Mouse (Mus musculus): ENCODE measurements around the gene Kcnip2. TPM values are rescaled to one million over a fixed set of nuclear protein-coding genes. Genes with fewer than 3 reads are reported as not detected.

The Kcnip2 gene
- 25.3 and 82.7 TPM in 2 replicates for polyA plus RNA-seq (2021; fragmentation: Nextera tagmentation)
- long read RNA-seq, experiment 1, transcript Kcnip2-209 (10 exons, 2,395 nt): major isoform, 74 of 158 reads
- long read RNA-seq, experiment 1, transcript Kcnip2-208 (8 exons, 693 nt): minor isoform, 5 of 158 reads
- long read RNA-seq, experiment 1, transcript Kcnip2-202 (9 exons, 2,302 nt): minor isoform, 6 of 158 reads
- long read RNA-seq, experiment 1, partial matches to known transcripts: 27 of 158 reads
- long read RNA-seq, experiment 1, other reads (novel, unspliced or antisense): 43 of 158 reads
- long read RNA-seq, experiment 2, transcript Kcnip2-209 (10 exons, 2,395 nt): major isoform, 8 of 55 reads
- long read RNA-seq, experiment 2, partial matches to known transcripts: 13 of 55 reads
- long read RNA-seq, experiment 2, other reads (novel, unspliced or antisense): 32 of 55 reads

DNA sequence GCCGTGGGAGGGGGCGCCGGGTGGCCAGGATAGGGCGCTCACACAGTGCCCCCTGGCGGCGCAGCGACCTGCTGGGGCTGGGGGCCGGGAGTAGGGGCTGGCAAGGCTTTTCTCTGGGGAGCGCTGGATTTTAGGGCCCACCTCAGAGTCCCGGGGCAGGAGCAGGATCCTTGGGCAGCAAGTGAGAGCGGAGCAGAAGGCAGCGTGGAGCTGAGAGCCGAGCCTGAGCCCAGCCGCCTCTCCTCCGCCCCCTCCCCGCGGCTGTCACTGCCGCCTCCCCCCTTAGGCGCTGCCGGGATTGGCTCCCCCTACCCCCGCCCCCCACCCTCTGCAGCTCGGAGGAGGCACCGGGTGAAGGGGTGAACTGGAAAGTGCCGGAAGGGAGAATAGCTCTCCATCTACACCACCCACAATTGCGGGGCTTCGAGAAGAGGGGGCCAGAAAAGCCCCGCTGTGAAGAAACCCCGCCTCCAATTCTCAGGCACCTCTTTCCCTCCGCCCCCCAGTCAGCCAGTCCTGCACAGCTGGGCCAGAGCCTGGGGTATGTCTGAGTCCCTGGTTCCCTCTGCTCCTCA is at the start of gene Kcnip2:
Gene Kcnip2 (minus strand): TSS at position 231 of the 575 bp plus-strand sequence.

DNA sequence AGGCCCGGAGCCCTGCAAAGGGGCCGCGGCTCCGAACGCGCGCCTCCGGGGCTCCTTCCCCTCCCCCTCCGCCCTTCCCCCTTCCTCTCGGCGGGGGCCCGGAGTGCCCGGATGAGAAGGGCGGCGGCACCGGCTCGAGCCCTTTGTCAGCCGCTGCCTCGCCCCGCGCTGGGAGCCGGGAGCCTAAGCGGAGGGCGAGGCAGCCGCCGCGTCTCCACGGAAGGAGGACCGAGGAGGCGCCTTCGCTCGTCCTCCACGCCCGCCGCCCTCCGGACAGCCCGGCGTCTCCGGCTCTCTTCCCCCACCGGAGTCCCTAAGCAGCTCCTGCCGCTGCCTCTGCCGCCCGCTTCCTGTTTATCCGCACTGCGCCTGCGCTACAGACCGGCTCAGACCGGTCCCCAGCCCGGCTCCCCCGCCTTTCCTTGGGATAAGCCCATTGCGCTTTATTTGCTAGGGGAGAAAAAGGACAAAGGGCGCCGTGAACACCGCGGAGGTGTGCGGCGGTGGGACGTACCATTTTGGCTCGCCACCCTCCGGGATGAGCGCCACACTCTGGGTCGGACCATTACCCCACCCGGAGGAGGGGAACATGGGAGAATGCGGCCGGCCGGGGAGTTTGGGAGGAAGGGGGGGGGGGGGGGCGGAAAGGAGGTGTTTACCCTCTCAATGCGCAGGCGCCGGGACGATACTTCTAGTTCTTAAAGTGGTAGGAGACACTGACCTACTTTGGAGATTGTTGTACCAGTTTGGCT is 32.5 kb downstream of the Kcnip2 start, which contains the start of gene Mgea5:
Gene Mgea5 (minus strand): TSS at position 657 of the 752 bp plus-strand sequence.

DNA sequence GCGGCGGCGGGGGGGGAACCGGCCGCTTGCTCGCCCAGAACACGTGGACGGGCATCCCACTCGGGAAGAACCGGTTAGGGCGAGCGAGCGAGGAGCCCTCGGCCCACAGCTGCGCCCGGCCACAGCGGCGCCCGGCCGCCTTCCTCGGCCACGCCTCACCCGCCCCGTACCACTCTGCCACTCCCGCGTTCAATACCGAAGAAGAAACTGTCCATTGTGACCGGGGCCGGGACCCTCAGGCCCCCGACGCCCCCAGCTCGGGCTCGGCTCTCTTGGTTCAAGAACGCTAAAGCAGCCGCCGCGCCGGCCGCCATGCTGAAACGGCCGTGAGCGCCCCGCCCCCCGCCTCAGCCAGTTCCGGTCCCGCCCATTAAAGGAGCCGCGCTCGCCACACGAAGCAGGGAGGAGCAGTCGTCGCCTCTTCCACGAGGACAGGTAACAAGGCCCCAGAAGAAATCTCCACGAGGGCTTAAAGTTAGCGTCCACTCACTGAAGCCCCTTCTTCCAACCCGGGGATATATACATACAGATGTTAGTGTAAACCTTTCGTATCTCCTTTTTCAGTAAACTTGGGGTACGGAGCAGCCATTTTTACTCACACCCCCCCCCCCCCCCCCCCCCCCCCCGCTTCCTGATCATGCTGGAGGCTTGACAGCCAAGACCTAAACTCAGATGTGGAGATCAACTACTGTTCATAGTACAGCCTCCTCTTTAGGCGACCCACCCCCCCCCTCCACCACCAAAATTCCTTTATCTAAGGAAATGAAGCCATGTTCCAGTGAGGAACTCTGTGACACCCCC is 66.4 kb downstream of the Kcnip2 start, which contains the start of gene Npm3:
Gene Npm3 (minus strand): TSS at position 349 of the 801 bp plus-strand sequence.

GRCm38 (mm10) chr19:45742218-45742983 is 73.5 kb downstream of the Kcnip2 start, which contains the start of gene Fgf8:
Gene Fgf8, minus strand, starts transcription at chr19:45742915.

Other genes starting within 250 kb of the Kcnip2 start
- gene Fbxw4, start 155.7 kb downstream of the Kcnip2 start, polyA plus RNA-seq (2021; fragmentation: Nextera tagmentation): 7.8 and 8.6 TPM in 2 replicates
- gene Fgf8, start 73.1 kb downstream of the Kcnip2 start, polyA plus RNA-seq (2021; fragmentation: Nextera tagmentation): not detected in 2 replicates
- gene Npm3, start 66.5 kb downstream of the Kcnip2 start, polyA plus RNA-seq (2021; fragmentation: Nextera tagmentation): 4.1 and 4.3 TPM in 2 replicates
- 22.4 and 34.7 TPM in 2 replicates for gene Mgea5, start 32.2 kb downstream of the Kcnip2 start, polyA plus RNA-seq (2021; fragmentation: Nextera tagmentation)
- 8.4 and 13.1 TPM in 2 replicates for gene Armh3, start 182.4 kb upstream of the Kcnip2 start, polyA plus RNA-seq (2021; fragmentation: Nextera tagmentation)
- gene Hps6, start 187.4 kb upstream of the Kcnip2 start, polyA plus RNA-seq (2021; fragmentation: Nextera tagmentation): 5.5 and 7.0 TPM in 2 replicates
- gene Pprc1, start 228.8 kb upstream of the Kcnip2 start, polyA plus RNA-seq (2021; fragmentation: Nextera tagmentation): 3.2 and 4.5 TPM in 2 replicates
- gene Ldb1, start 229.2 kb upstream of the Kcnip2 start, polyA plus RNA-seq (2021; fragmentation: Nextera tagmentation): 6.3 and 10.7 TPM in 2 replicates